Mouse (Mus musculus) ES-Bruce4 (cell line): ENCODE measurements at regions not wholly inside any gene's neighbourhood (a gene's known extent, or its start where the extent isn't known, plus 50 kb on each side); places are given as distances from the start of the nearest gene placed in this dataset.

ENCODE experiments used
- H3K27ac ChIP-seq: 2 replicates; pipeline ENCODE4 v1.5.1; 2012; ENCODE audit warnings: low read length, inconsistent platforms; ENCODE audit not compliant: insufficient read depth
- H3K27me3 ChIP-seq: 2 replicates; pipeline ENCODE4 v1.6.1; 2012; ENCODE audit warnings: mild to moderate bottlenecking, low read length, inconsistent platforms; ENCODE audit not compliant: control insufficient read depth, poor library complexity, insufficient read depth, severe bottlenecking
- H3K36me3 ChIP-seq: 2 replicates; pipeline ENCODE4 v1.6.1; 2012; ENCODE audit warnings: inconsistent platforms, mild to moderate bottlenecking, low read length, moderate library complexity; ENCODE audit not compliant: control insufficient read depth, poor library complexity, insufficient read depth, severe bottlenecking
- H3K4me1 ChIP-seq: one replicate; pipeline ENCODE4 v1.8.1; 2011; ENCODE audit warnings: low read length; ENCODE audit not compliant: control insufficient read depth, insufficient read depth
- H3K4me3 ChIP-seq: 2 replicates; pipeline ENCODE4 v1.5.1; 2011; ENCODE audit warnings: low read depth, mild to moderate bottlenecking, low read length
- H3K9ac ChIP-seq: 2 replicates; pipeline ENCODE4 v1.6.1; 2012; ENCODE audit warnings: low read depth, mild to moderate bottlenecking, inconsistent platforms; ENCODE audit not compliant: poor library complexity, severe bottlenecking
- H3K9me3 ChIP-seq: replicated peaks from 2 replicates; pipeline ENCODE4 v1.6.1; 2012; ENCODE audit warnings: mild to moderate bottlenecking, low read length, inconsistent platforms; ENCODE audit not compliant: control insufficient read depth, poor library complexity, insufficient read depth, severe bottlenecking
- CTCF ChIP-seq: IDR thresholded peaks from one replicate; pipeline ENCODE4 v1.8.1; 2011; ENCODE audit warnings: low read depth, low read length
- EP300 ChIP-seq: IDR thresholded peaks from 2 replicates; pipeline ENCODE4 v1.6.1; 2011; ENCODE audit warnings: low read depth, low read length; ENCODE audit not compliant: insufficient read depth
- POLR2A ChIP-seq: IDR thresholded peaks from one replicate; pipeline ENCODE4 v1.8.1; 2011; ENCODE audit warnings: low read length; ENCODE audit not compliant: insufficient read depth

GRCm38 (mm10) chr13:75295818-75296217, 206.2 kb downstream of the Pcsk1 start:
- Histone ChIP-seq H3K27me3 (no peaks in the 10 kb centered on the region), H3K9me3 (no peaks in the 10 kb centered on the region), H3K9ac (no peak overlapping the region), H3K4me1 (no peaks in the 10 kb centered on the region), H3K4me3 (no peak overlapping the region), H3K27ac (no peak overlapping the region), H3K36me3 (no peaks in the 10 kb centered on the region)
- TF ChIP-seq EP300 (no peak), CTCF (no peak), POLR2A (no peak)

- H3K27ac ChIP-seq, result no peak overlapping the region
- no peak for TF ChIP-seq EP300
- TF ChIP-seq CTCF, result no peak
- TF ChIP-seq POLR2A, result no peak
- no peaks in the 10 kb centered on the region for H3K27me3 ChIP-seq
- no peaks in the 10 kb centered on the region for H3K4me1 ChIP-seq
- H3K9ac ChIP-seq, result no peak overlapping the region
- no peaks in the 10 kb centered on the region for H3K9me3 ChIP-seq
- H3K36me3 ChIP-seq, result no peaks in the 10 kb centered on the region
- no peak overlapping the region for H3K4me3 ChIP-seq
These were observed 230.2 kb downstream of the Pcsk1 start for GRCm38 (mm10) chr13:75319780-75320179.

DNA sequence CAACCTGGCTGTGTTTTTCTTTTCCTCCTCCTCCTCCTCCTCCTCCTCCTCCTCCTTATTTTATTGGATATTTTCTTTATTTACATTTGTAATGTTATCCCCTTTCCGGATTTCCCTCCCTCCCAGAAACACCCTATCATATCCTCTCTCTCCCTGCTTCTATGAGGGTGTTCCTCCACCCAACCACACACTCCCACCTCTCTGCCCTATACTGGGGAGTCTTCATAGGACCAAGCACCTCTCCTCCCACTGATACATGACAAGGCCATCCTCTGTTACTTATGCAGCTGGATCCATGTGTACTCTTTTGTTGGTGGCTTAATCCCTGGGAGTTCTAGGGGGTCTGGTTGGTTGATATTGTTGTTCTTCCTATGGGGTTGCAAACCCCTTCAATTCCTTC, 230.6 kb downstream of the Pcsk1 start:
- Histone ChIP-seq H3K27ac (no peak overlapping the region), H3K4me3 (no peak overlapping the region), H3K9me3 (no peaks in the 10 kb centered on the region), H3K36me3 (no peaks in the 10 kb centered on the region), H3K4me1 (no peaks in the 10 kb centered on the region), H3K9ac (no peak overlapping the region), H3K27me3 (no peaks in the 10 kb centered on the region)
- TF ChIP-seq POLR2A, result no peak
- TF ChIP-seq CTCF, result no peak
- no peak for TF ChIP-seq EP300

DNA sequence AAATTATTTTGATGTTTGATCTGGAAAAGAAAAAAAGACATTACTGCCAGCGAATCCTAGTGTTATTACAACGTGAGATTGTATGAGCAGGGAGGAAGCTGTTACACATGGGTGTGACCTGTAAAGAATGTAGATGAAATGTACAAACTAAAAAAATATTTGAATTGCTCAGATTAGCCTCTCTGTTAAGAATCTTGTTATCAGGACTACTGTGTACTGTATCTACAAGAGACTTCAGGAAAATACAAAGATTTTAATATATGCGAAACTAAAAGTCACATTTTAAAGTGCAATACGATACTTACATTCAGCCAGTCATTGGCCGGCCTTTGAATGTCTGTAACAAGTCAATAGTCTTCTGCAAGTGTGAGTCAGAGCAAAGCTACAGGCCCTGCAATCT, 247.4 kb downstream of the Pcsk1 start:
- Histone ChIP-seq H3K9me3 (no peaks in the 10 kb centered on the region), H3K27me3 (no peaks in the 10 kb centered on the region), H3K27ac (no peak overlapping the region), H3K4me3 (no peak overlapping the region), H3K9ac (no peak overlapping the region), H3K36me3 (no peaks in the 10 kb centered on the region), H3K4me1 (no peaks in the 10 kb centered on the region)
- no peak for TF ChIP-seq CTCF

DNA sequence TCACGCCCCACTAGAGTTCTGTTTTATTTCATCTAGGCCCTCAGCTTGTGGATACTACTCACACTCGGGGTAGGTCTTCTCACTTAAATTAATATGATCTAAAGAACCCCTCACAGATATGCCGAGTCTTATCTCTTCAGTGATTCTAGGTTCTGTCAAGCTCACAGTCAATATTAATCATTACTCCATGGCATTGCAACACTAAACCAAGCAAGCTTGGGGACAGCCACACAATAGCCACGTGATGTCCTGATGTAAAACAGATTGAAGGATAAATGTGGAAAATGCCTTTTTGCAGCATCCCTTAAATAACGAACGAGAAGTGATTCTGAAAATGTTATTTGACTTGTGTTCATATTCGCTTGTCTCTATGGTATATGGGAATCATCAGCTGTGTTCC, 253.8 kb downstream of the Pcsk1 start:
- no peak overlapping the region for H3K27ac ChIP-seq
- H3K36me3 ChIP-seq, result no peaks in the 10 kb centered on the region
- no peak overlapping the region for H3K4me3 ChIP-seq
- no peaks in the 10 kb centered on the region for H3K9me3 ChIP-seq
- TF ChIP-seq EP300 (no peak), POLR2A (no peak), CTCF (no peak)
- H3K9ac ChIP-seq, result no peak overlapping the region
- H3K27me3 ChIP-seq, result no peaks in the 10 kb centered on the region
- H3K4me1 ChIP-seq, result no peaks in the 10 kb centered on the region

- H3K36me3 ChIP-seq, result no peaks in the 10 kb centered on the region
- H3K4me3 ChIP-seq, result no peak overlapping the region
- no peaks in the 10 kb centered on the region for H3K4me1 ChIP-seq
- TF ChIP-seq CTCF, result no peak
- no peak for TF ChIP-seq EP300
- TF ChIP-seq POLR2A, result no peak
- no peak overlapping the region for H3K9ac ChIP-seq
- no peaks in the 10 kb centered on the region for H3K9me3 ChIP-seq
- H3K27me3 ChIP-seq, result no peaks in the 10 kb centered on the region
- H3K27ac ChIP-seq, result no peak overlapping the region
These were observed 277.2 kb downstream of the Pcsk1 start for GRCm38 (mm10) chr13:75366723-75367426.
